Mouse (Mus musculus) liver, embryonic 13.5 days (tissue): Measurements from ENCODE around the gene B3glct. TPM values are rescaled to one million over a fixed set of nuclear protein-coding genes. Genes with fewer than 3 reads are reported as not detected.

Experiments
- ATAC-seq: fragments of 200-750 bp; cut with Nextera tagmentation; 2 replicates; pipeline ENCODE4 v1.8.0; 2017; ENCODE audit warnings: low read depth, mild to moderate bottlenecking, moderate number of reproducible peaks, moderate library complexity
- DNase-seq: peaks from one replicate; pipeline ENCODE4 v3.0.0; 2022
- H3K27ac ChIP-seq: fragments of 300-500 bp; sonication (generic); 2 replicates; pipeline ENCODE4 v1.5.1; 2015; ENCODE audit warnings: moderate library complexity, mild to moderate bottlenecking, inconsistent platforms
- H3K27me3 ChIP-seq: fragments of 300-500 bp; sonication (generic); 2 replicates; pipeline ENCODE4 v1.6.1; 2015; ENCODE audit warnings: mild to moderate bottlenecking, inconsistent platforms
- H3K36me3 ChIP-seq: fragments of 300-500 bp; sonication (generic); 2 replicates; pipeline ENCODE4 v1.6.1; 2015; ENCODE audit warnings: mild to moderate bottlenecking, inconsistent platforms
- H3K4me1 ChIP-seq: fragments of 300-500 bp; sonication (generic); replicated peaks from 2 replicates; pipeline ENCODE4 v1.6.1; 2015; ENCODE audit warnings: inconsistent platforms
- H3K4me2 ChIP-seq: fragments of 300-500 bp; sonication (generic); 2 replicates; pipeline ENCODE4 v1.6.1; 2015; ENCODE audit warnings: inconsistent platforms, mild to moderate bottlenecking, moderate library complexity
- H3K4me3 ChIP-seq: fragments of 300-500 bp; sonication (generic); replicated peaks from 2 replicates; pipeline ENCODE4 v1.5.1; 2015; ENCODE audit warnings: mild to moderate bottlenecking, inconsistent platforms
- H3K9ac ChIP-seq: fragments of 300-500 bp; sonication (generic); 2 replicates; pipeline ENCODE4 v1.6.1; 2015; ENCODE audit warnings: mild to moderate bottlenecking, inconsistent platforms
- H3K9me3 ChIP-seq: fragments of 300-500 bp; sonication (generic); replicated peaks from 2 replicates; pipeline ENCODE4 v1.6.1; 2016; ENCODE audit warnings: inconsistent platforms
- WGBS: fragments of 180-500 bp; shearing (Covaris S2); methylation state at CpG from one replicate; pipeline ENCODE4 v1.1.7; 2015; ENCODE audit not compliant: insufficient replicate concordance; 5-methylcytosine and 5-hydroxymethylcytosine counted together
- polyA plus RNA-seq: library from polyadenylated mRNA; unstranded; fragments of >200 nt; fragmentation: Nextera tagmentation; extraction: Ambion mirVana; gene quantifications from 2 replicates; pipeline ENCODE4 v1.2.1, GENCODE M21; 2015

B3glct gene
- polyA plus RNA-seq, 1 experiment from 2014 or later, result 4.5 TPM

GRCm38 (mm10) chr5:149648196-149648595 lies 29.8 kb upstream of the B3glct start:
- no peaks in the 10 kb centered on the region for H3K9me3 ChIP-seq
- H3K4me2 ChIP-seq, result peak overlapping the region; percentile 57
- no peak overlapping the region for H3K4me3 ChIP-seq
- no peaks in the 10 kb centered on the region for H3K36me3 ChIP-seq
- no peaks in the 10 kb centered on the region for H3K27me3 ChIP-seq
- peak overlapping the region; percentile 91 for H3K27ac ChIP-seq
- ATAC-seq, result no peak
- peak overlapping the region; percentile 49 for H3K9ac ChIP-seq
- H3K4me1 ChIP-seq, result peaks cover 57% of the 10 kb centered on the region
- WGBS, result 44% methylated on average over 4 of the region's 4 CpGs
- DNase-seq, result no peak

GRCm38 (mm10) chr5:149648895-149649406 lies 29.1 kb upstream of the B3glct start:
- H3K36me3 ChIP-seq, result no peaks in the 10 kb centered on the region
- H3K4me3 ChIP-seq, result peak overlapping the region; percentile 15
- H3K9ac ChIP-seq, result peak overlapping the region; percentile 50
- WGBS, result 12% methylated on average over 6 of the region's 6 CpGs
- peak overlapping the region; percentile 57 for H3K4me2 ChIP-seq
- H3K27me3 ChIP-seq, result no peaks in the 10 kb centered on the region
- peaks cover 50% of the 10 kb centered on the region for H3K4me1 ChIP-seq
- peak; percentile 95 for ATAC-seq
- H3K9me3 ChIP-seq, result no peaks in the 10 kb centered on the region
- DNase-seq, result peak; percentile 75
- peak overlapping the region; percentile 91 for H3K27ac ChIP-seq

- Histone ChIP-seq H3K27ac (peak overlapping the region; percentile 91), H3K4me2 (peak overlapping the region; percentile 57), H3K9ac (peak overlapping the region; percentile 50), H3K36me3 (no peaks in the 10 kb centered on the region), H3K4me1 (peaks cover 50% of the 10 kb centered on the region), H3K9me3 (no peaks in the 10 kb centered on the region), H3K4me3 (peak overlapping the region; percentile 15; the same call in 1 of the 2 replicates), H3K27me3 (no peaks in the 10 kb centered on the region)
- DNase-seq (no peak), ATAC-seq (peak; percentile 49)
- 47% methylated on average over 14 of the region's 14 CpGs for WGBS
These were observed 28.4 kb upstream of the B3glct start for GRCm38 (mm10) chr5:149649499-149650178.

GRCm38 (mm10) chr5:149650179-149650553 lies 27.9 kb upstream of the B3glct start:
- H3K9ac ChIP-seq, result peak overlapping the region; percentile 15
- peak overlapping the region; percentile 91 for H3K27ac ChIP-seq
- H3K4me1 ChIP-seq, result peaks cover 48% of the 10 kb centered on the region
- H3K27me3 ChIP-seq, result no peaks in the 10 kb centered on the region
- ATAC-seq (no peak), DNase-seq (no peak)
- H3K4me2 ChIP-seq, result peak overlapping the region; percentile 57
- H3K4me3 ChIP-seq, result no peak overlapping the region
- H3K9me3 ChIP-seq, result no peaks in the 10 kb centered on the region
- 56% methylated on average over 4 of the region's 4 CpGs for WGBS
- H3K36me3 ChIP-seq, result no peaks in the 10 kb centered on the region

- WGBS, result 84% methylated on average over 9 of the region's 9 CpGs
- Histone ChIP-seq H3K27ac (no peak overlapping the region), H3K9ac (no peak overlapping the region), H3K27me3 (no peaks in the 10 kb centered on the region), H3K9me3 (no peaks in the 10 kb centered on the region), H3K4me1 (peaks cover 2% of the 10 kb centered on the region), H3K4me3 (no peak overlapping the region), H3K4me2 (no peak overlapping the region), H3K36me3 (no peaks in the 10 kb centered on the region)
- no peak for DNase-seq
- ATAC-seq, result no peak
These were observed 22.4 kb upstream of the B3glct start for GRCm38 (mm10) chr5:149655636-149656035.

GRCm38 (mm10) chr5:149658022-149658421 lies 20.0 kb upstream of the B3glct start:
- Histone ChIP-seq H3K4me2 (no peak overlapping the region), H3K27me3 (no peaks in the 10 kb centered on the region), H3K4me1 (no peaks in the 10 kb centered on the region), H3K4me3 (no peak overlapping the region), H3K9ac (no peak overlapping the region), H3K36me3 (no peaks in the 10 kb centered on the region), H3K27ac (no peak overlapping the region), H3K9me3 (peaks cover 5% of the 10 kb centered on the region; the same call in 1 of the 2 replicates)
- ATAC-seq, result no peak
- 36% methylated on average over 3 of the region's 3 CpGs for WGBS
- no peak for DNase-seq

- H3K4me1 ChIP-seq, result no peaks in the 10 kb centered on the region
- peaks cover 5% of the 10 kb centered on the region; the same call in 1 of the 2 replicates for H3K9me3 ChIP-seq
- no peak overlapping the region for H3K4me2 ChIP-seq
- ATAC-seq (no peak), DNase-seq (no peak)
- no peak overlapping the region for H3K27ac ChIP-seq
- H3K27me3 ChIP-seq, result no peaks in the 10 kb centered on the region
- H3K9ac ChIP-seq, result no peak overlapping the region
- H3K36me3 ChIP-seq, result no peaks in the 10 kb centered on the region
- WGBS, result 54% methylated on average over 9 of the region's 9 CpGs
- H3K4me3 ChIP-seq, result no peak overlapping the region
These were observed 19.2 kb upstream of the B3glct start for GRCm38 (mm10) chr5:149658741-149659413.

GRCm38 (mm10) chr5:149659414-149659780 lies 18.6 kb upstream of the B3glct start:
- H3K27ac ChIP-seq, result no peak overlapping the region
- ATAC-seq, result no peak
- no peak overlapping the region for H3K9ac ChIP-seq
- no peak overlapping the region for H3K4me2 ChIP-seq
- no peaks in the 10 kb centered on the region for H3K36me3 ChIP-seq
- H3K4me1 ChIP-seq, result no peaks in the 10 kb centered on the region
- H3K27me3 ChIP-seq, result no peaks in the 10 kb centered on the region
- 37% methylated on average over 9 of the region's 9 CpGs for WGBS
- H3K9me3 ChIP-seq, result peaks cover 5% of the 10 kb centered on the region; the same call in 1 of the 2 replicates
- DNase-seq, result no peak
- H3K4me3 ChIP-seq, result no peak overlapping the region

- no peaks in the 10 kb centered on the region for H3K27me3 ChIP-seq
- no peak for ATAC-seq
- H3K9me3 ChIP-seq, result peaks cover 5% of the 10 kb centered on the region; the same call in 1 of the 2 replicates
- H3K4me1 ChIP-seq, result no peaks in the 10 kb centered on the region
- no peak overlapping the region for H3K27ac ChIP-seq
- no peaks in the 10 kb centered on the region for H3K36me3 ChIP-seq
- no peak overlapping the region for H3K4me2 ChIP-seq
- WGBS, result 78% methylated on average over 6 of the region's 6 CpGs
- no peak for DNase-seq
- no peak overlapping the region for H3K9ac ChIP-seq
- H3K4me3 ChIP-seq, result no peak overlapping the region
These were observed 16.6 kb upstream of the B3glct start for GRCm38 (mm10) chr5:149661428-149661827.

GRCm38 (mm10) chr5:149662980-149663379 lies 15.1 kb upstream of the B3glct start:
- Histone ChIP-seq H3K27ac (no peak overlapping the region), H3K36me3 (no peaks in the 10 kb centered on the region), H3K4me2 (no peak overlapping the region), H3K9me3 (peaks cover 5% of the 10 kb centered on the region; the same call in 1 of the 2 replicates), H3K9ac (no peak overlapping the region), H3K27me3 (no peaks in the 10 kb centered on the region), H3K4me3 (no peak overlapping the region), H3K4me1 (no peaks in the 10 kb centered on the region)
- DNase-seq (no peak), ATAC-seq (no peak)
- 77% methylated on average over 6 of the region's 6 CpGs for WGBS

GRCm38 (mm10) chr5:149663417-149663816 lies 14.6 kb upstream of the B3glct start:
- no peak overlapping the region for H3K4me2 ChIP-seq
- no peaks in the 10 kb centered on the region for H3K4me1 ChIP-seq
- H3K27me3 ChIP-seq, result no peaks in the 10 kb centered on the region
- H3K4me3 ChIP-seq, result no peak overlapping the region
- peaks cover 5% of the 10 kb centered on the region; the same call in 1 of the 2 replicates for H3K9me3 ChIP-seq
- ATAC-seq (no peak), DNase-seq (no peak)
- no peak overlapping the region for H3K27ac ChIP-seq
- WGBS, result 59% methylated on average over 5 of the region's 5 CpGs
- no peaks in the 10 kb centered on the region for H3K36me3 ChIP-seq
- no peak overlapping the region for H3K9ac ChIP-seq
